Mouse (Mus musculus) midbrain, postnatal 0 days (tissue): ENCODE results near the gene Ttyh2. TPM values are rescaled to one million over a fixed set of nuclear protein-coding genes. Genes with fewer than 3 reads are reported as not detected.

Source experiments
- ATAC-seq: fragments of 200-750 bp; cut with Nextera tagmentation; 2 replicates; pipeline ENCODE4 v1.8.0; 2017; ENCODE audit warnings: moderate number of reproducible peaks, mild to moderate bottlenecking, moderate TSS enrichment, moderate library complexity; ENCODE audit not compliant: low FRiP score
- DNase-seq: peaks from one replicate; pipeline ENCODE4 v3.0.0-alpha.2; 2015; ENCODE audit warnings: low spot score
- H3K27ac ChIP-seq: fragments of 300-500 bp; sonication (generic); 2 replicates; pipeline ENCODE4 v1.5.1; 2014; ENCODE audit warnings: low read depth, mild to moderate bottlenecking, low read length, mixed read lengths
- H3K27me3 ChIP-seq: fragments of 300-500 bp; sonication (generic); 2 replicates; pipeline ENCODE4 v1.6.1; 2014; ENCODE audit warnings: low read length, control low read depth, mixed read lengths; ENCODE audit not compliant: insufficient read depth
- H3K36me3 ChIP-seq: fragments of 300-500 bp; sonication (generic); 2 replicates; pipeline ENCODE4 v1.6.1; 2014; ENCODE audit warnings: low read length, control low read depth, mixed read lengths; ENCODE audit not compliant: insufficient read depth
- H3K4me1 ChIP-seq: fragments of 300-500 bp; sonication (generic); 2 replicates; pipeline ENCODE4 v1.6.1; 2014; ENCODE audit warnings: mild to moderate bottlenecking, control low read depth, antibody characterized with exemption, low read length, mixed read lengths; ENCODE audit not compliant: insufficient read depth
- H3K4me2 ChIP-seq: fragments of 300-500 bp; sonication (generic); 2 replicates; pipeline ENCODE4 v1.6.1; 2014; ENCODE audit warnings: low read depth, mild to moderate bottlenecking, low read length, mixed read lengths; ENCODE audit not compliant: poor library complexity, severe bottlenecking
- H3K4me3 ChIP-seq: fragments of 300-500 bp; sonication (generic); 2 replicates; pipeline ENCODE4 v1.5.1; 2014; ENCODE audit warnings: low read depth, mild to moderate bottlenecking, low read length, moderate library complexity
- H3K9ac ChIP-seq: fragments of 300-500 bp; sonication (generic); replicated peaks from 2 replicates; pipeline ENCODE4 v1.6.1; 2014; ENCODE audit warnings: mild to moderate bottlenecking, low read length, moderate library complexity, mixed read lengths; ENCODE audit not compliant: poor library complexity, severe bottlenecking
- H3K9me3 ChIP-seq: fragments of 300-500 bp; sonication (generic); 2 replicates; pipeline ENCODE4 v1.6.1; 2016; ENCODE audit warnings: low read length, control low read depth
- CTCF ChIP-seq: IDR thresholded peaks from 2 replicates; pipeline ENCODE4 v1.5.1; 2016; ENCODE audit warnings: antibody characterized with exemption, mild to moderate bottlenecking
- WGBS: fragments of 180-500 bp; shearing (Covaris S2); extraction: QIAGEN DNeasy Blood & Tissue Kit; methylation state at CpG from one replicate; pipeline ENCODE4 v1.1.7; 2014; 5-methylcytosine and 5-hydroxymethylcytosine counted together
- polyA plus RNA-seq: library from polyadenylated mRNA; unstranded; fragments of >200 nt; fragmentation: Nextera tagmentation; extraction: Ambion mirVana; gene quantifications from 2 replicates; pipeline ENCODE4 v1.2.1, GENCODE M21; 2015
- total RNA-seq: library from RNA; depleted of rRNA; stranded (reverse); fragments of >200 nt; gene quantifications from 2 replicates; pipeline ENCODE4 v1.2.3, GENCODE M21; 2014; rRNA removed

Gene Ttyh2
- 42.8 and 58.2 TPM in 2 replicates for total RNA-seq
- polyA plus RNA-seq: 27.1 and 29.4 TPM in 2 replicates

- Histone ChIP-seq H3K36me3 (peaks cover 32% of the 10 kb centered on the region), H3K4me2 (peak within 1 kb of the TSS; percentile 71), H3K9me3 (no peaks in the 10 kb centered on the region), H3K9ac (peak within 1 kb of the TSS; percentile 57), H3K4me1 (peaks cover 5% of the 10 kb centered on the region; the same call in 1 of the 2 replicates), H3K4me3 (peak within 1 kb of the TSS; percentile 43), H3K27me3 (no peaks in the 10 kb centered on the region; the same call in 1 of the 2 replicates), H3K27ac (peak within 1 kb of the TSS; percentile 27; the same call in 1 of the 2 replicates)
- no peak for TF ChIP-seq CTCF
- ATAC-seq (peak; percentile 68; the same call in 1 of the 2 replicates), DNase-seq (peak; percentile 76)
- under 1% methylated on average over 35 of the region's 40 CpGs for WGBS
These were observed at the start of gene Ttyh2 for GRCm38 (mm10) chr11:114675341-114675825. TSS of gene Ttyh2 (plus strand) at chr11:114675431.

GRCm38 (mm10) chr11:114626071-114626690 is 49.0 kb upstream of the Ttyh2 start:
- ATAC-seq: no peak
- Histone ChIP-seq H3K9me3 (no peaks in the 10 kb centered on the region), H3K4me1 (no peaks in the 10 kb centered on the region), H3K4me3 (no peak overlapping the region), H3K27me3 (no peaks in the 10 kb centered on the region), H3K9ac (no peak overlapping the region), H3K4me2 (no peak overlapping the region), H3K36me3 (no peaks in the 10 kb centered on the region), H3K27ac (no peak overlapping the region)
- TF ChIP-seq CTCF: no peak
- DNase-seq: no peak
- WGBS: 60% methylated on average over 13 of the region's 13 CpGs

- no peaks in the 10 kb centered on the region for H3K9me3 ChIP-seq
- no peak for DNase-seq
- no peaks in the 10 kb centered on the region for H3K4me1 ChIP-seq
- H3K27ac ChIP-seq: no peak overlapping the region
- H3K27me3 ChIP-seq: no peaks in the 10 kb centered on the region
- no peak for ATAC-seq
- H3K9ac ChIP-seq: no peak overlapping the region
- no peak for TF ChIP-seq CTCF
- no peak overlapping the region for H3K4me3 ChIP-seq
- H3K36me3 ChIP-seq: no peaks in the 10 kb centered on the region
- WGBS: 84% methylated on average over 5 of the region's 6 CpGs
- no peak overlapping the region for H3K4me2 ChIP-seq
These were observed 48.2 kb upstream of the Ttyh2 start for GRCm38 (mm10) chr11:114627036-114627435.

- no peak overlapping the region for H3K4me3 ChIP-seq
- H3K27ac ChIP-seq: no peak overlapping the region
- DNase-seq (no peak), ATAC-seq (no peak)
- H3K36me3 ChIP-seq: no peaks in the 10 kb centered on the region
- no peaks in the 10 kb centered on the region for H3K9me3 ChIP-seq
- H3K9ac ChIP-seq: no peak overlapping the region
- no peaks in the 10 kb centered on the region for H3K27me3 ChIP-seq
- peak; percentile 51 for TF ChIP-seq CTCF
- H3K4me2 ChIP-seq: no peak overlapping the region
- 85% methylated on average over 12 of the region's 12 CpGs for WGBS
- H3K4me1 ChIP-seq: no peaks in the 10 kb centered on the region
These were observed 47.2 kb upstream of the Ttyh2 start for GRCm38 (mm10) chr11:114628032-114628431.

- no peak overlapping the region for H3K4me2 ChIP-seq
- ATAC-seq (no peak), DNase-seq (no peak)
- no peak overlapping the region for H3K9ac ChIP-seq
- H3K9me3 ChIP-seq: no peaks in the 10 kb centered on the region
- H3K4me3 ChIP-seq: no peak overlapping the region
- 86% methylated on average over 5 of the region's 5 CpGs for WGBS
- no peak overlapping the region for H3K27ac ChIP-seq
- H3K4me1 ChIP-seq: no peaks in the 10 kb centered on the region
- H3K36me3 ChIP-seq: no peaks in the 10 kb centered on the region
- no peaks in the 10 kb centered on the region for H3K27me3 ChIP-seq
- TF ChIP-seq CTCF: peak; percentile 52
These were observed 45.2 kb upstream of the Ttyh2 start for GRCm38 (mm10) chr11:114630044-114630443.

- Histone ChIP-seq H3K4me1 (no peaks in the 10 kb centered on the region), H3K27ac (no peak overlapping the region), H3K36me3 (no peaks in the 10 kb centered on the region), H3K4me2 (no peak overlapping the region), H3K9me3 (no peaks in the 10 kb centered on the region), H3K4me3 (no peak overlapping the region), H3K9ac (no peak overlapping the region), H3K27me3 (no peaks in the 10 kb centered on the region)
- WGBS: 57% methylated on average over 8 of the region's 8 CpGs
- no peak for DNase-seq
- no peak for TF ChIP-seq CTCF
- no peak for ATAC-seq
These were observed 43.0 kb upstream of the Ttyh2 start for GRCm38 (mm10) chr11:114632266-114632665.
